Mouse (Mus musculus): ENCODE results near the gene Kctd20. TPM values are rescaled to one million over a fixed set of nuclear protein-coding genes. Genes with fewer than 3 reads are reported as not detected.

Gene Kctd20
- polyA plus RNA-seq, 1 experiment from 2014 or later, result 60.0 TPM

GRCm38 (mm10) chr17:28913940-28914339, 37.8 kb upstream of the Kctd20 start:
- Histone ChIP-seq H3K27ac (ENCODE audit: low read depth, low read length) (no peak overlapping the region), H3K4me2 (no peak overlapping the region), H3K9me3 (replicated peaks; ENCODE audit: control insufficient read depth, low read length) (no peaks in the 10 kb centered on the region), H3K36me3 (ENCODE audit: control insufficient read depth, insufficient read depth, low read length) (no peaks in the 10 kb centered on the region), H3K27me3 (ENCODE audit: control insufficient read depth, insufficient read depth, low read length) (peaks cover 8% of the 10 kb centered on the region; the same call in 1 of the 2 replicates), H3K9ac (ENCODE audit: low read depth, low read length) (no peak overlapping the region), H3K4me3 (ENCODE audit: low read depth, low read length) (no peak overlapping the region), H3K4me1 (ENCODE audit: control insufficient read depth, insufficient read depth, low read length) (no peaks in the 10 kb centered on the region; the same call in 1 of the 2 replicates)
- 78% methylated on average over 6 of the region's 6 CpGs for WGBS (ENCODE audit: insufficient replicate concordance)
- ATAC-seq (replicated peaks; ENCODE audit: insufficient number of reproducible peaks, low FRiP score, low TSS enrichment), result no peak

DNA sequence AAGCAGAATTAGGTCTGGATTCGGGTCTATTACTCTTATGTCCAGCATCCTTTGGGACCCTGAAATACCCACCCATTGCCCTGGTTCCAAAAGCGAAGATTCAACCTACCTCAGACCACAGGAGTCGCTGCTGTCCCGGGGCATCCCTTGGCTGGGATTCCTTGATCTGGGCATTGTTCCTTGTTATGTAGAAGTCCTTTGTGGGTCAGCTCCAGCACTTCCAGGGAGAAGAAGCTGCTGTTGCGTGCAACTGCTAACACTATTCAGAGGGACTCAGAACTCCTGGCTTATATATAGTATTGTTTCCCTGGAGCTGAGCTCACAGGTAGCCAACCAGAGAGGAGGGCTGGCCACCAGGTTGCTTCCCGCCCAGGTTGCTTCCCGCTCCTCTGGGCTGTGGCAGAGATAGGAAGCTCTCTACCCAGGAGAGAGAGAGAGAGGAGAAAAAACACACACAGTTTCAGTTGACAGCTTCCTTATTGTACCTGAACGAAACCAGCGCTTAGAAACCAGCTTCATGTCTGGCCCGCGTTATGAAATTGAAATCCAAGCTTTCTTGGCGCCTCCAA, 36.6 kb upstream of the Kctd20 start, which contains the start of gene 4930539E08Rik:
Gene 4930539E08Rik, minus strand, starts transcription at position 265 of the 569 bp plus-strand sequence.
- Histone ChIP-seq H3K4me2 (no peak within 1 kb of the TSS), H3K27ac (ENCODE audit: low read depth, low read length) (no peak within 1 kb of the TSS), H3K4me3 (ENCODE audit: low read depth, low read length) (no peak within 1 kb of the TSS), H3K9me3 (replicated peaks; ENCODE audit: control insufficient read depth, low read length) (no peaks in the 10 kb centered on the region), H3K27me3 (ENCODE audit: control insufficient read depth, insufficient read depth, low read length) (no peaks in the 10 kb centered on the region), H3K9ac (ENCODE audit: low read depth, low read length) (no peak within 1 kb of the TSS), H3K36me3 (ENCODE audit: control insufficient read depth, insufficient read depth, low read length) (no peaks in the 10 kb centered on the region), H3K4me1 (ENCODE audit: control insufficient read depth, insufficient read depth, low read length) (no peaks in the 10 kb centered on the region; the same call in 1 of the 2 replicates)
- 62% methylated on average over 12 of the region's 12 CpGs for WGBS (ENCODE audit: insufficient replicate concordance)
- ATAC-seq (replicated peaks; ENCODE audit: insufficient number of reproducible peaks, low FRiP score, low TSS enrichment), result no peak

GRCm38 (mm10) chr17:28916520-28916919, 35.2 kb upstream of the Kctd20 start:
- no peak overlapping the region for H3K4me2 ChIP-seq
- H3K4me1 ChIP-seq (ENCODE audit: control insufficient read depth, insufficient read depth, low read length), result 0 out of 2 replicates have a peak, but pooled peaks cover 4% of the 10 kb centered on the region
- H3K27me3 ChIP-seq (ENCODE audit: control insufficient read depth, insufficient read depth, low read length), result no peaks in the 10 kb centered on the region
- H3K9ac ChIP-seq (ENCODE audit: low read depth, low read length), result no peak overlapping the region
- H3K27ac ChIP-seq (ENCODE audit: low read depth, low read length), result no peak overlapping the region
- no peaks in the 10 kb centered on the region for H3K9me3 ChIP-seq (replicated peaks; ENCODE audit: control insufficient read depth, low read length)
- 89% methylated on average over 1 of the region's 1 CpGs for WGBS (ENCODE audit: insufficient replicate concordance)
- no peak for ATAC-seq (replicated peaks; ENCODE audit: insufficient number of reproducible peaks, low FRiP score, low TSS enrichment)
- no peaks in the 10 kb centered on the region for H3K36me3 ChIP-seq (ENCODE audit: control insufficient read depth, insufficient read depth, low read length)
- no peak overlapping the region for H3K4me3 ChIP-seq (ENCODE audit: low read depth, low read length)

DNA sequence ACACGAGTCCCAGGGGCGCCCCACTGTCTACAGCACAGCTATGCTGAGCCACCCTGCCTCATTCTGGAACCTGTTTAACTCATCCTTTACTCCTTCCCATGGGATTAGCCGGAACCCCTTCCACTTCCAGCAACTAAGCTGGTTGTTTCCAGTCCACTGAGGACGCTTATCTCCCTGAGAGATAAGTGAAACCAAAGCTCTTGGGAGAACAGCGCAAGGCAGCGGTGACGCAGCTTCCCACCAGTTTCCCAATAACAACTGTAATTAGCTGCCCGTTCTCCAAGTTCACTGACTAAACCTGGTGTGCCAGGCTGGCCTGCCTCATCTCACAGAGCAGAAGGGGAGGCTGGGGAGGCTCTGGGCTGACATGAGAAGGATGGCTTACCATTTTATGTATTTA, 30.7 kb upstream of the Kctd20 start:
- no peak overlapping the region for H3K4me3 ChIP-seq (ENCODE audit: low read depth, low read length)
- no peak overlapping the region for H3K27ac ChIP-seq (ENCODE audit: low read depth, low read length)
- no peaks in the 10 kb centered on the region for H3K9me3 ChIP-seq (replicated peaks; ENCODE audit: control insufficient read depth, low read length)
- no peaks in the 10 kb centered on the region for H3K36me3 ChIP-seq (ENCODE audit: control insufficient read depth, insufficient read depth, low read length)
- H3K9ac ChIP-seq (ENCODE audit: low read depth, low read length), result no peak overlapping the region
- peak overlapping the region; percentile 5; the same call in 1 of the 2 replicates for H3K4me2 ChIP-seq
- 25% methylated on average over 8 of the region's 8 CpGs for WGBS (ENCODE audit: insufficient replicate concordance)
- H3K27me3 ChIP-seq (ENCODE audit: control insufficient read depth, insufficient read depth, low read length), result no peaks in the 10 kb centered on the region
- H3K4me1 ChIP-seq (ENCODE audit: control insufficient read depth, insufficient read depth, low read length), result peaks cover 4% of the 10 kb centered on the region; the same call in 1 of the 2 replicates
- no peak for ATAC-seq (replicated peaks; ENCODE audit: insufficient number of reproducible peaks, low FRiP score, low TSS enrichment)

DNA sequence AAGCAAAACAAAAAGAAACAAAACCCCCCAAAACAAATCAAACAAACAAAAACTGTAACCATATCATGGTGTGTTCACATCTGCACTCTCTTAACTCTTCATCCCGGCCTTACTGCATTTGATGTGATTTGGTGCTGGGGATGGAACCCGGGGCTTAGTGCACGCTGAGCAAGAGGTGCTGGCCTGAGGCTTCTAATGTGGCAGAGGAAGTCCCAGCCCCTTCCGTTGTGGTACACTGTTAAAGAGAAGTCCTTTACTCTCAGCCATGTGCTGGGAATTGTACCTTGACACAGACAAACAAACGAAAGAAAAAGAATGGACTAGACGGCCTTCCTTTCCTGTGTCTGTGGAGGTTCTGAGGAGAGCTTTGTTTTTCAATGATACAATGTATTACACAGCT, 29.7 kb upstream of the Kctd20 start:
- Histone ChIP-seq H3K27me3 (ENCODE audit: control insufficient read depth, insufficient read depth, low read length) (no peaks in the 10 kb centered on the region), H3K36me3 (ENCODE audit: control insufficient read depth, insufficient read depth, low read length) (no peaks in the 10 kb centered on the region), H3K9me3 (replicated peaks; ENCODE audit: control insufficient read depth, low read length) (no peaks in the 10 kb centered on the region), H3K27ac (ENCODE audit: low read depth, low read length) (no peak overlapping the region), H3K4me2 (no peak overlapping the region), H3K9ac (ENCODE audit: low read depth, low read length) (no peak overlapping the region), H3K4me3 (ENCODE audit: low read depth, low read length) (no peak overlapping the region), H3K4me1 (ENCODE audit: control insufficient read depth, insufficient read depth, low read length) (peaks cover 4% of the 10 kb centered on the region; the same call in 1 of the 2 replicates)
- WGBS (ENCODE audit: insufficient replicate concordance), result 53% methylated on average over 6 of the region's 6 CpGs
- ATAC-seq (replicated peaks; ENCODE audit: insufficient number of reproducible peaks, low FRiP score, low TSS enrichment), result no peak

GRCm38 (mm10) chr17:28924957-28925595, 26.7 kb upstream of the Kctd20 start:
- no peak overlapping the region for H3K4me2 ChIP-seq
- peaks cover 5% of the 10 kb centered on the region; the same call in 1 of the 2 replicates for H3K4me1 ChIP-seq (ENCODE audit: control insufficient read depth, insufficient read depth, low read length)
- no peak for ATAC-seq (replicated peaks; ENCODE audit: insufficient number of reproducible peaks, low FRiP score, low TSS enrichment)
- H3K27me3 ChIP-seq (ENCODE audit: control insufficient read depth, insufficient read depth, low read length), result no peaks in the 10 kb centered on the region
- H3K36me3 ChIP-seq (ENCODE audit: control insufficient read depth, insufficient read depth, low read length), result no peaks in the 10 kb centered on the region
- no peaks in the 10 kb centered on the region for H3K9me3 ChIP-seq (replicated peaks; ENCODE audit: control insufficient read depth, low read length)
- 78% methylated on average over 8 of the region's 8 CpGs for WGBS (ENCODE audit: insufficient replicate concordance)
- no peak overlapping the region for H3K4me3 ChIP-seq (ENCODE audit: low read depth, low read length)
- H3K9ac ChIP-seq (ENCODE audit: low read depth, low read length), result no peak overlapping the region
- no peak overlapping the region for H3K27ac ChIP-seq (ENCODE audit: low read depth, low read length)

DNA sequence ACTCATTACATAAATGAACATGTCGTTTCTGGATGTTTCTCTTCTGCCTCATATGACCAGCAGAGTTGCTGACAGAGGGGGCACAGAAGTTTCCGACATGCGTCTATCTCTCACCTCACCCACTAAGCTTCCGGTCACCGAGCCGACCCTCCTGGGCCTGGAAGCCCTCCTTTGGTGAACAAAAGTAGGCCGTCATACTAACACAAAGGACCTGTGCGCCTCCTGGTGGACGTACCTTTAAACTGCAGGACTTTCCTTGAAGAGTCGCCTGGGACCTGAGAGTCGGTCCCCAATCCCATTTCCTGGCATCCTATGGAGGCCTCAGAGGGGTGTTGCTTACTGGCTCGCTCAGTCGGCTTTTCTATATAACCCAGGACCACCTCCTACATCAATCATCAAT, 25.4 kb upstream of the Kctd20 start:
- Histone ChIP-seq H3K36me3 (ENCODE audit: control insufficient read depth, insufficient read depth, low read length) (no peaks in the 10 kb centered on the region), H3K27ac (ENCODE audit: low read depth, low read length) (no peak overlapping the region), H3K4me2 (no peak overlapping the region; the same call in 1 of the 2 replicates), H3K27me3 (ENCODE audit: control insufficient read depth, insufficient read depth, low read length) (no peaks in the 10 kb centered on the region), H3K9ac (ENCODE audit: low read depth, low read length) (no peak overlapping the region), H3K9me3 (replicated peaks; ENCODE audit: control insufficient read depth, low read length) (no peaks in the 10 kb centered on the region), H3K4me1 (ENCODE audit: control insufficient read depth, insufficient read depth, low read length) (peaks cover 3% of the 10 kb centered on the region), H3K4me3 (ENCODE audit: low read depth, low read length) (no peak overlapping the region)
- WGBS (ENCODE audit: insufficient replicate concordance), result 13% methylated on average over 13 of the region's 13 CpGs
- ATAC-seq (replicated peaks; ENCODE audit: insufficient number of reproducible peaks, low FRiP score, low TSS enrichment), result no peak

DNA sequence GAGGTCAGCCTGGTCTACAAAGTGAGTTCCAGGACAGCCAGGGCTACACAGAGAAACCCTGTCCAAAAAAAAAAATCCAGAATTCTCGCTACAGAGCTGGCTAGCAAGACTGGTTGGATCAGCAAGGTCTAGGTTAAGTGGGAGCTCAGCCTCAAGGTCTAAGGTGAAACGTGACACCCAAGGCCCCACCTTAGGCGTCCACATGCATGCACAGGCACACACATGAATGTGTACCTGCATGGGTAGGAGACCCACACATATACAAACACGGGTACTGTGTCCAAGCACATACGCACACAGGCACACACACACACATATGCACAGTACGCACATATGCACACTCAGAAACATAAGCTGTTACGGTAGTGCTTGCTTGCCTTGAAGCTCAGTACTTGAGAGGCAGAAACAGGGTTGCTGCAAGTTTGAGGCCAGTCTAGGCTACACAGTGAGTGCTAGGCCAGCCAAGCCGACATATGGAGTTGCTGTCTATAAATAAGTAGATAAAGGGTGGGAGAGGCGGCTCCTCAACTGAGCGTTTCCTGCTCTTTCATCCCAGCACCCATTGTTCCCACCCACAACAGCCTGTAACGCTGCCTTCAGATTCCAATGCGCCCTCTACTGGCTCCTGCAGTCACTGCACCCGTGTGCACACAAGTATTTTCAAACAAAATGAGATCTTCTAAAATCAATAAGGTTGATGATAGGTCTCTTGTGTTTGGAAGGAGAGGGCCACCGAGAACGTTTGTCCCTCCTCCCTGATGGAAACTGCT, 24.7 kb upstream of the Kctd20 start:
- H3K27me3 ChIP-seq (ENCODE audit: control insufficient read depth, insufficient read depth, low read length), result no peaks in the 10 kb centered on the region
- H3K9me3 ChIP-seq (replicated peaks; ENCODE audit: control insufficient read depth, low read length), result no peaks in the 10 kb centered on the region
- no peak overlapping the region for H3K4me2 ChIP-seq
- H3K4me1 ChIP-seq (ENCODE audit: control insufficient read depth, insufficient read depth, low read length), result peaks cover 3% of the 10 kb centered on the region
- WGBS (ENCODE audit: insufficient replicate concordance), result 44% methylated on average over 15 of the region's 15 CpGs
- ATAC-seq (replicated peaks; ENCODE audit: insufficient number of reproducible peaks, low FRiP score, low TSS enrichment), result no peak
- no peak overlapping the region for H3K9ac ChIP-seq (ENCODE audit: low read depth, low read length)
- H3K4me3 ChIP-seq (ENCODE audit: low read depth, low read length), result no peak overlapping the region
- no peak overlapping the region for H3K27ac ChIP-seq (ENCODE audit: low read depth, low read length)
- H3K36me3 ChIP-seq (ENCODE audit: control insufficient read depth, insufficient read depth, low read length), result no peaks in the 10 kb centered on the region

Measured in heart, embryonic 11.5 days (tissue).